Mouse (Mus musculus) ES-E14 (cell line): ENCODE measurements around the gene Asap2. TPM values are rescaled to one million over a fixed set of nuclear protein-coding genes. Genes with fewer than 3 reads are reported as not detected.

Source experiments
- DNase-seq: peaks from one replicate; pipeline ENCODE4 v3.0.0-alpha.2; 2013; ENCODE audit warnings: low read depth, low spot score
- H3K27ac ChIP-seq: 2 replicates; pipeline ENCODE4 v1.5.1; 2012; ENCODE audit warnings: low read depth, mild to moderate bottlenecking, low read length, moderate library complexity, mixed read lengths; ENCODE audit not compliant: poor library complexity, insufficient read depth, severe bottlenecking
- H3K36me3 ChIP-seq: 2 replicates; pipeline ENCODE4 v1.6.1; 2012; ENCODE audit warnings: mild to moderate bottlenecking, low read length, moderate library complexity, mixed read lengths; ENCODE audit not compliant: control insufficient read depth, poor library complexity, insufficient read depth, severe bottlenecking
- H3K4me1 ChIP-seq, 2 experiments: fragments of 150-350 bp in 1 of 2; sonication (generic) in 1 of 2; 2 replicates each; pipeline ENCODE4 v1.6.1; 2012; ENCODE audit warnings: low read length in 2 of 2, mild to moderate bottlenecking in 1 of 2, mixed read lengths in 1 of 2; ENCODE audit not compliant: control insufficient read depth in 2 of 2, insufficient read depth in 2 of 2, poor library complexity in 1 of 2
- H3K4me3 ChIP-seq, 2 experiments: fragments of 150-350 bp in 1 of 2; sonication (generic) in 1 of 2; 2 replicates each; pipeline ENCODE4 v1.5.1; 2012; ENCODE audit warnings: low read length in 2 of 2, low read depth in 1 of 2, mild to moderate bottlenecking in 1 of 2, mixed read lengths in 1 of 2; ENCODE audit not compliant: insufficient read depth in 1 of 2, poor library complexity in 1 of 2, severe bottlenecking in 1 of 2
- H3K9ac ChIP-seq: 2 replicates; pipeline ENCODE4 v1.6.1; 2012; ENCODE audit warnings: low read depth, mild to moderate bottlenecking, low read length, mixed read lengths; ENCODE audit not compliant: poor library complexity, insufficient read depth, severe bottlenecking
- H3K9me3 ChIP-seq: fragments of 150-350 bp; sonication (generic); 2 replicates; pipeline ENCODE4 v1.6.1; 2012; ENCODE audit warnings: low read depth, mild to moderate bottlenecking, low read length; ENCODE audit not compliant: control insufficient read depth, insufficient read depth
- CHD2 ChIP-seq: IDR thresholded peaks from 2 replicates; pipeline ENCODE4 v1.6.1; 2014; ENCODE audit warnings: mild to moderate bottlenecking, low read depth, low read length, inconsistent platforms
- HCFC1 ChIP-seq: IDR thresholded peaks from 2 replicates; pipeline ENCODE4 v1.6.1; 2012; ENCODE audit warnings: low read length, inconsistent platforms, borderline replicate concordance; ENCODE audit not compliant: insufficient read depth
- MAFK ChIP-seq: IDR thresholded peaks from 2 replicates; pipeline ENCODE4 v1.6.1; 2014; ENCODE audit warnings: mild to moderate bottlenecking, low read depth, low read length, inconsistent platforms; ENCODE audit not compliant: insufficient read depth
- ZC3H11A ChIP-seq: IDR thresholded peaks from 2 replicates; pipeline ENCODE4 v1.6.1; 2012; ENCODE audit warnings: low read depth, mild to moderate bottlenecking, inconsistent platforms, low read length, borderline replicate concordance
- ZNF384 ChIP-seq: IDR thresholded peaks from 2 replicates; pipeline ENCODE4 v1.6.1; 2012; ENCODE audit warnings: low read depth, low read length, inconsistent platforms
- in situ Hi-C, 2 experiments: fragments of 600-800 bp; cut with MboI; formaldehyde crosslinking; loops; one replicate each; pipeline ENCODE4 v1.15.1; 2025; ENCODE audit warnings: low sequenced_read_pairs in 2 of 2, inconsistent platforms in 1 of 2; ENCODE audit not compliant: unreplicated experiment in 2 of 2
- total RNA-seq: library from RNA; depleted of rRNA; stranded (reverse); fragments of 300-350 nt; gene quantifications from 2 replicates; pipeline ENCODE4 v1.2.3, GENCODE M21; 2012

Asap2 gene
- total RNA-seq, 1 experiment, result 6.8 TPM

DNA sequence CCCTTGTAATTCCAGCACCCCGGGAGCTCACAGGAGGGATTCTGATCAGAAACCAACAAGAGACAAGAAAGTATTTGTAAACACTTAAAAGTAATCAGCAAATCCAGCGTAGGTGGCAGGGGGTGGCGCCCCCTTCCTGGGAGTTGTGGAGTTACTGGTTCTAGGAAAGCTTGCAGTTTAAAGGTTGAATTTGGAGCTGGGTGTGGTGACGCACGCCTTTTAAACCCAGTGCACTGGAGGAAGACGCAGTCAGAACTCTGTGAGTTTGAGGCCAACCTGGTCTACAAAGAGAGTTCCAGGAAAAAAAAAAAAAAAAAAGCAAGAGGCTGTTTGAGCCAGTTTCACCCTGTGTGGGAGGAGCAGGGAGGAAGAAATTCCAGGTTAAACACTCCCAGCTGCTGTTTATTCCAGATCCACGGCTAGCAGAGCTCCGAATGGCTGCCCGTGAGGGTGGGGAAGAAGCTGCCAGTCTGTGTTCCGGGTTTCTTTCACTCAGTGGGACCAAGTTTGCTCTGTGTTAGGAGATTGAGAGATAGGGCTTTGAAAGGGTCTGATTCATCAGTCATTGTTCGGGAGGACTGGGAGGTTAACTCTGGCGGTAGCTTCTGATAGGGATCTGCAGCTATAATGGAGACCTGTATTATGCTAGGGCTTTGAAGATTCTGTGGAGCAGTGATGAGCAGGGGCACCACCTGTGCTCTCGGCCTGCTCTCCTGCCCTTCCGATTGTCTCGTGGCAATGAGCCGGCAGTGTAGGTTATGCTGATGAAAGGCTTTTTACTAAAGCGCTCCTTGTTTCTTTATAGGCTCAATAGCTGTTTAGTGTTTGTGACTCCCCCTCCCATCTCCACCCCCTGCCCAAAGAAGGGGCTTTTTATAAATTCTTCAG, 144.0 kb downstream of the Asap2 start:
- 0 out of 2 replicates have a peak overlapping the region, but pooled peaks have one; percentile 21 for H3K9ac ChIP-seq
- in situ Hi-C loops, result no loop called here
- H3K27ac ChIP-seq, result peak overlapping the region; percentile 78; the same call in 1 of the 2 replicates
- H3K4me3 ChIP-seq, result no peak overlapping the region
- H3K4me1 ChIP-seq, result peaks cover 6 to 18% of the 10 kb centered on the region in 2 experiments; a peak in 1 of 4 replicates
- TF ChIP-seq HCFC1 (no peak), MAFK (no peak), ZNF384 (peak; percentile 95), ZC3H11A (no peak), CHD2 (no peak)
- H3K36me3 ChIP-seq, result no peaks in the 10 kb centered on the region
- no peaks in the 10 kb centered on the region for H3K9me3 ChIP-seq
- peak; percentile 40 for DNase-seq

DNA sequence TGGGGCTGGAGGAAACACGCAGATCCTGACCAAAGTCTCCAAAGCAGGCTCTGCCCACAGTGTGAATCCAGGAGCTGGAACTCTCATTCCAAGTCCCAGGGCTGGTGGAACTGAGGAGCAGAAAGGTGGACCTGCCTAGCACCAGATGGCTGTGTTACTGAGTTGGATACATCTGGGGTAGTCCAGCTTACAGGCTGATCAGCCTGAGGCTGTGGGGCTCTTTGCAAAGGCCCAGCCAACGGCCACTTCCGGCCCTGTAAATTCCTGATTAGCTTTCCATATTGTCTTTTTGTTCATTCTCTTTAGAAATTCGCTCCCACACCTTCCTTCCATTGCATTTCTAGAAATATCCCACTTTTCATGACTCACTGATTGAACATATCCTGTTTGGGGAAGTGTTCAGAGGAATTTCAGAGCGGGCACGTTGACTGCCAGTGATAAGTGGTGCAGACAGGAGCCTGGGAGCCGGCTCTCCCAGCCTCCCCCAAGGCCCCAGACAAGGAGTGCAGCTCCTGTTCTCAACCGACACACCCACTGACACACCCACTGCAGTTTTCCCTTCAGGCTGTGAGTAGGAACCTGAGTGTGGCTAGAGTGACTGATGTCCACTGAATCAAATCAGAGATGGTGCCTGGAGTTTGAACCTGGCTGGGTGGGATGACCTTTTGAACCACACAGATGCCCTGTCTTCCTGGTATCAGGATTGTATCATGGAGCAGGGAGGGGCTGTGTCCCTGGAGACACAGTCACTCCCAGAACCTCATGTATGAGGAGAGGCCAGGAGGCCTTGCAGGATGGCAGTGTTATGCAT, 145.6 kb downstream of the Asap2 start:
- in situ Hi-C loops, result no loop called here
- no peaks in the 10 kb centered on the region for H3K36me3 ChIP-seq
- peaks cover 8 to 22% of the 10 kb centered on the region in 2 experiments; a peak in 2 of 4 replicates for H3K4me1 ChIP-seq

GRCm38 (mm10) chr12:21136462-21136751, 146.1 kb downstream of the Asap2 start:
- Histone ChIP-seq H3K36me3 (no peaks in the 10 kb centered on the region), H3K27ac (no peak overlapping the region), H3K4me1 (peaks cover 8 to 20% of the 10 kb centered on the region in 2 experiments; a peak in 2 of 4 replicates), H3K4me3 (no peak overlapping the region), H3K9me3 (no peaks in the 10 kb centered on the region), H3K9ac (no peak overlapping the region)
- no peak for DNase-seq
- no peak for TF ChIP-seq MAFK
- TF ChIP-seq ZNF384, result no peak
- TF ChIP-seq HCFC1, result no peak
- TF ChIP-seq CHD2, result no peak
- no peak for TF ChIP-seq ZC3H11A
- in situ Hi-C loops, result no loop called here

More for the DNA sequence above, 145.6 kb downstream of the Asap2 start:
- Histone ChIP-seq H3K4me3 (no peak overlapping the region), H3K27ac (no peak overlapping the region), H3K9me3 (no peaks in the 10 kb centered on the region), H3K9ac (no peak overlapping the region)
- DNase-seq, result peak; percentile 60
- TF ChIP-seq ZC3H11A (no peak), HCFC1 (no peak), ZNF384 (no peak), MAFK (no peak), CHD2 (no peak)

- H3K36me3 ChIP-seq, result no peaks in the 10 kb centered on the region
- no peak overlapping the region for H3K9ac ChIP-seq
- no peak overlapping the region for H3K27ac ChIP-seq
- H3K9me3 ChIP-seq, result no peaks in the 10 kb centered on the region
- no peak for DNase-seq
- no peak for TF ChIP-seq CHD2
- no peak for TF ChIP-seq HCFC1
- TF ChIP-seq ZC3H11A, result no peak
- no peak for TF ChIP-seq ZNF384
- no peak for TF ChIP-seq MAFK
- in situ Hi-C loops, result no loop called here
- no peak overlapping the region for H3K4me3 ChIP-seq
- H3K4me1 ChIP-seq, result peaks cover 2 to 11% of the 10 kb centered on the region in 2 experiments; a peak in 2 of 4 replicates
Measured at GRCm38 (mm10) chr12:21139560-21139959, 149.3 kb downstream of the Asap2 start.
